Mouse (Mus musculus): ENCODE measurements around the gene Tns1. TPM values are rescaled to one million over a fixed set of nuclear protein-coding genes. Genes with fewer than 3 reads are reported as not detected.
"Not testable (repeated sequence)": the region's sequence is repeated elsewhere in the genome, so short reads cannot be mapped to it uniquely, and the experiment has no call there.

Tns1 gene
- polyA plus RNA-seq (2015; fragmentation: Nextera tagmentation; extraction: Ambion mirVana) = 28.8 and 32.7 TPM in 2 replicates

- 1% methylated on average over 82 of the region's 84 CpGs for whole genome bisulfite sequencing
- H3K4me3 ChIP-seq (ENCODE audit: low read depth, low read length) = peak within 1 kb of the TSS; percentile 52
- no peaks in the 10 kb centered on the region for H3K27me3 ChIP-seq (ENCODE audit: control insufficient read depth, insufficient read depth, low read length)
- H3K4me1 ChIP-seq (replicated peaks; ENCODE audit: control insufficient read depth, insufficient read depth) = peaks cover 5% of the 10 kb centered on the region; the same call in 1 of the 2 replicates
- no peak within 1 kb of the TSS for H3K27ac ChIP-seq (replicated peaks)
- TF ChIP-seq EP300 (optimal IDR thresholded peaks at IDR 0.05) (no peak), CTCF (IDR thresholded peaks at IDR 0.05; ENCODE audit: low read depth) (no peak)
- peak within 1 kb of the TSS; percentile 96 for H3K4me2 ChIP-seq (replicated peaks; ENCODE audit: low read depth)
- DNase-seq (ENCODE audit: low spot score) (peak; percentile 67), ATAC-seq (ENCODE audit: low FRiP score, low TSS enrichment) (peak; percentile 41; the same call in 1 of the 2 replicates)
- peak within 1 kb of the TSS; percentile 62 for H3K9ac ChIP-seq (ENCODE audit: low read length)
- H3K9me3 ChIP-seq (ENCODE audit: control insufficient read depth, low read length) = no peaks in the 10 kb centered on the region
- no peaks in the 10 kb centered on the region for H3K36me3 ChIP-seq (ENCODE audit: control insufficient read depth, insufficient read depth, low read length)
These were observed at the start of gene Tns1 for GRCm38 (mm10) chr1:74124021-74124981. Gene Tns1 (minus strand): TSS chr1:74124449.

GRCm38 (mm10) chr1:74172722-74173121 lies 48.5 kb upstream of the Tns1 start:
- Histone ChIP-seq H3K4me3 (ENCODE audit: low read depth, low read length) (no peak overlapping the region), H3K27ac (replicated peaks) (no peak overlapping the region), H3K27me3 (ENCODE audit: control insufficient read depth, insufficient read depth, low read length) (no peaks in the 10 kb centered on the region), H3K4me1 (replicated peaks; ENCODE audit: control insufficient read depth, insufficient read depth) (no peaks in the 10 kb centered on the region), H3K36me3 (ENCODE audit: control insufficient read depth, insufficient read depth, low read length) (no peaks in the 10 kb centered on the region), H3K4me2 (replicated peaks; ENCODE audit: low read depth) (no peak overlapping the region), H3K9ac (ENCODE audit: low read length) (no peak overlapping the region), H3K9me3 (ENCODE audit: control insufficient read depth, low read length) (no peaks in the 10 kb centered on the region)
- WGBS = 73% methylated on average over 3 of the region's 3 CpGs
- DNase-seq (ENCODE audit: low spot score) = no peak
- no peak for TF ChIP-seq CTCF (IDR thresholded peaks at IDR 0.05; ENCODE audit: low read depth)
- TF ChIP-seq EP300 (optimal IDR thresholded peaks at IDR 0.05) = no peak
- ATAC-seq (ENCODE audit: low FRiP score, low TSS enrichment) = no peak

GRCm38 (mm10) chr1:74169721-74170120 lies 45.5 kb upstream of the Tns1 start:
- Histone ChIP-seq H3K27me3 (ENCODE audit: control insufficient read depth, insufficient read depth, low read length) (no peaks in the 10 kb centered on the region), H3K4me2 (replicated peaks; ENCODE audit: low read depth) (no peak overlapping the region), H3K36me3 (ENCODE audit: control insufficient read depth, insufficient read depth, low read length) (no peaks in the 10 kb centered on the region), H3K27ac (replicated peaks) (no peak overlapping the region), H3K4me1 (replicated peaks; ENCODE audit: control insufficient read depth, insufficient read depth) (no peaks in the 10 kb centered on the region), H3K9ac (ENCODE audit: low read length) (no peak overlapping the region), H3K9me3 (ENCODE audit: control insufficient read depth, low read length) (no peaks in the 10 kb centered on the region), H3K4me3 (ENCODE audit: low read depth, low read length) (no peak overlapping the region)
- WGBS = 87% methylated on average over 3 of the region's 3 CpGs
- TF ChIP-seq EP300 (optimal IDR thresholded peaks at IDR 0.05) = no peak
- no peak for TF ChIP-seq CTCF (IDR thresholded peaks at IDR 0.05; ENCODE audit: low read depth)
- DNase-seq (ENCODE audit: low spot score) (no peak), ATAC-seq (ENCODE audit: low FRiP score, low TSS enrichment) (no peak)

GRCm38 (mm10) chr1:74167136-74167535 lies 42.9 kb upstream of the Tns1 start:
- no peaks in the 10 kb centered on the region for H3K27me3 ChIP-seq (ENCODE audit: control insufficient read depth, insufficient read depth, low read length)
- no peaks in the 10 kb centered on the region for H3K36me3 ChIP-seq (ENCODE audit: control insufficient read depth, insufficient read depth, low read length)
- no peak overlapping the region for H3K4me3 ChIP-seq (ENCODE audit: low read depth, low read length)
- H3K9ac ChIP-seq (ENCODE audit: low read length) = no peak overlapping the region
- ATAC-seq (ENCODE audit: low FRiP score, low TSS enrichment) = no peak
- no peak overlapping the region for H3K27ac ChIP-seq (replicated peaks)
- 80% methylated on average over 5 of the region's 5 CpGs for WGBS
- TF ChIP-seq EP300 (optimal IDR thresholded peaks at IDR 0.05) = no peak
- no peak for TF ChIP-seq CTCF (IDR thresholded peaks at IDR 0.05; ENCODE audit: low read depth)
- H3K4me2 ChIP-seq (replicated peaks; ENCODE audit: low read depth) = no peak overlapping the region
- H3K9me3 ChIP-seq (ENCODE audit: control insufficient read depth, low read length) = no peaks in the 10 kb centered on the region
- no peaks in the 10 kb centered on the region for H3K4me1 ChIP-seq (replicated peaks; ENCODE audit: control insufficient read depth, insufficient read depth)
- DNase-seq (ENCODE audit: low spot score) = no peak

- no peak for TF ChIP-seq EP300 (optimal IDR thresholded peaks at IDR 0.05)
- TF ChIP-seq CTCF (IDR thresholded peaks at IDR 0.05; ENCODE audit: low read depth) = no peak
- 53% methylated on average over 2 of the region's 2 CpGs for WGBS
- H3K27me3 ChIP-seq (ENCODE audit: control insufficient read depth, insufficient read depth, low read length) = no peaks in the 10 kb centered on the region
- no peaks in the 10 kb centered on the region for H3K4me1 ChIP-seq (replicated peaks; ENCODE audit: control insufficient read depth, insufficient read depth)
- H3K27ac ChIP-seq (replicated peaks) = no peak overlapping the region
- no peaks in the 10 kb centered on the region for H3K9me3 ChIP-seq (ENCODE audit: control insufficient read depth, low read length)
- DNase-seq (ENCODE audit: low spot score) (no peak), ATAC-seq (ENCODE audit: low FRiP score, low TSS enrichment) (no peak)
- H3K9ac ChIP-seq (ENCODE audit: low read length) = no peak overlapping the region
- no peaks in the 10 kb centered on the region for H3K36me3 ChIP-seq (ENCODE audit: control insufficient read depth, insufficient read depth, low read length)
- no peak overlapping the region for H3K4me2 ChIP-seq (replicated peaks; ENCODE audit: low read depth)
- no peak overlapping the region for H3K4me3 ChIP-seq (ENCODE audit: low read depth, low read length)
These were observed 35.8 kb upstream of the Tns1 start for GRCm38 (mm10) chr1:74160036-74160435.

GRCm38 (mm10) chr1:74159613-74160012 lies 35.4 kb upstream of the Tns1 start:
- DNase-seq (ENCODE audit: low spot score); H3K4me1 ChIP-seq (replicated peaks; ENCODE audit: control insufficient read depth, insufficient read depth); ATAC-seq (ENCODE audit: low FRiP score, low TSS enrichment); H3K9ac ChIP-seq (ENCODE audit: low read length); H3K27ac ChIP-seq (replicated peaks); H3K27me3 ChIP-seq (ENCODE audit: control insufficient read depth, insufficient read depth, low read length); H3K9me3 ChIP-seq (ENCODE audit: control insufficient read depth, low read length); H3K4me3 ChIP-seq (ENCODE audit: low read depth, low read length); H3K4me2 ChIP-seq (replicated peaks; ENCODE audit: low read depth); H3K36me3 ChIP-seq (ENCODE audit: control insufficient read depth, insufficient read depth, low read length): not testable (repeated sequence)
- WGBS = 80% methylated on average over 4 of the region's 5 CpGs
